Mouse (Mus musculus) thymus, adult 2 months (tissue): Measurements from ENCODE around the gene Itgb5.

Source experiments
- CTCF ChIP-seq: fragments of 200-500 bp; IDR thresholded peaks from 2 replicates; pipeline ENCODE4 v1.5.1; 2012; ENCODE audit warnings: mild to moderate bottlenecking, control low read depth, low read length, moderate library complexity, borderline replicate concordance; ENCODE audit not compliant: control insufficient read depth, poor library complexity, insufficient read depth; ENCODE audit errors: extremely low read depth
- POLR2A ChIP-seq: fragments of 200-500 bp; IDR thresholded peaks from 2 replicates; pipeline ENCODE4 v1.6.1; 2012; ENCODE audit warnings: mild to moderate bottlenecking, low read length, control low read depth, moderate library complexity; ENCODE audit not compliant: control insufficient read depth, poor library complexity, insufficient read depth; ENCODE audit errors: extremely low read depth

- TF ChIP-seq POLR2A (no peak), CTCF (no peak)
These were observed 19.5 kb upstream of the Itgb5 start for GRCm38 (mm10) chr16:33810002-33810401.
